Mouse (Mus musculus) ES-E14 (cell line): Measurements from ENCODE around the gene E130114P18Rik. TPM values are rescaled to one million over a fixed set of nuclear protein-coding genes. Genes with fewer than 3 reads are reported as not detected.

Experiments
- DNase-seq: peaks from one replicate; pipeline ENCODE4 v3.0.0-alpha.2; 2013; ENCODE audit warnings: low read depth, low spot score
- H3K27ac ChIP-seq: 2 replicates; pipeline ENCODE4 v1.5.1; 2012; ENCODE audit warnings: low read depth, mild to moderate bottlenecking, low read length, moderate library complexity, mixed read lengths; ENCODE audit not compliant: poor library complexity, insufficient read depth, severe bottlenecking
- H3K36me3 ChIP-seq: 2 replicates; pipeline ENCODE4 v1.6.1; 2012; ENCODE audit warnings: mild to moderate bottlenecking, low read length, moderate library complexity, mixed read lengths; ENCODE audit not compliant: control insufficient read depth, poor library complexity, insufficient read depth, severe bottlenecking
- H3K4me1 ChIP-seq, 2 experiments: fragments of 150-350 bp in 1 of 2; sonication (generic) in 1 of 2; 2 replicates each; pipeline ENCODE4 v1.6.1; 2012; ENCODE audit warnings: low read length in 2 of 2, mild to moderate bottlenecking in 1 of 2, mixed read lengths in 1 of 2; ENCODE audit not compliant: control insufficient read depth in 2 of 2, insufficient read depth in 2 of 2, poor library complexity in 1 of 2
- H3K4me3 ChIP-seq, 2 experiments: fragments of 150-350 bp in 1 of 2; sonication (generic) in 1 of 2; 2 replicates each; pipeline ENCODE4 v1.5.1; 2012; ENCODE audit warnings: low read length in 2 of 2, low read depth in 1 of 2, mild to moderate bottlenecking in 1 of 2, mixed read lengths in 1 of 2; ENCODE audit not compliant: insufficient read depth in 1 of 2, poor library complexity in 1 of 2, severe bottlenecking in 1 of 2
- H3K9ac ChIP-seq: 2 replicates; pipeline ENCODE4 v1.6.1; 2012; ENCODE audit warnings: low read depth, mild to moderate bottlenecking, low read length, mixed read lengths; ENCODE audit not compliant: poor library complexity, insufficient read depth, severe bottlenecking
- H3K9me3 ChIP-seq: fragments of 150-350 bp; sonication (generic); 2 replicates; pipeline ENCODE4 v1.6.1; 2012; ENCODE audit warnings: low read depth, mild to moderate bottlenecking, low read length; ENCODE audit not compliant: control insufficient read depth, insufficient read depth
- CHD2 ChIP-seq: IDR thresholded peaks from 2 replicates; pipeline ENCODE4 v1.6.1; 2014; ENCODE audit warnings: mild to moderate bottlenecking, low read depth, low read length, inconsistent platforms
- HCFC1 ChIP-seq: IDR thresholded peaks from 2 replicates; pipeline ENCODE4 v1.6.1; 2012; ENCODE audit warnings: low read length, inconsistent platforms, borderline replicate concordance; ENCODE audit not compliant: insufficient read depth
- MAFK ChIP-seq: IDR thresholded peaks from 2 replicates; pipeline ENCODE4 v1.6.1; 2014; ENCODE audit warnings: mild to moderate bottlenecking, low read depth, low read length, inconsistent platforms; ENCODE audit not compliant: insufficient read depth
- ZC3H11A ChIP-seq: IDR thresholded peaks from 2 replicates; pipeline ENCODE4 v1.6.1; 2012; ENCODE audit warnings: low read depth, mild to moderate bottlenecking, inconsistent platforms, low read length, borderline replicate concordance
- ZNF384 ChIP-seq: IDR thresholded peaks from 2 replicates; pipeline ENCODE4 v1.6.1; 2012; ENCODE audit warnings: low read depth, low read length, inconsistent platforms
- in situ Hi-C, 2 experiments: fragments of 600-800 bp; cut with MboI; formaldehyde crosslinking; loops; one replicate each; pipeline ENCODE4 v1.15.1; 2025; ENCODE audit warnings: low sequenced_read_pairs in 2 of 2, inconsistent platforms in 1 of 2; ENCODE audit not compliant: unreplicated experiment in 2 of 2
- total RNA-seq: library from RNA; depleted of rRNA; stranded (reverse); fragments of 300-350 nt; gene quantifications from 2 replicates; pipeline ENCODE4 v1.2.3, GENCODE M21; 2012; rRNA removed

Gene E130114P18Rik
- total RNA-seq, 1 experiment: not detected

GRCm38 (mm10) chr4:97544016-97544415 lies 233.9 kb downstream of the E130114P18Rik start:
- Histone ChIP-seq H3K36me3 (no peaks in the 10 kb centered on the region), H3K27ac (no peak overlapping the region), H3K4me1 (no peaks in the 10 kb centered on the region), H3K4me3 (no peak overlapping the region), H3K9ac (no peak overlapping the region), H3K9me3 (no peaks in the 10 kb centered on the region)
- no peak for DNase-seq
- in situ Hi-C loops: no loop called here
- TF ChIP-seq HCFC1 (no peak), ZNF384 (no peak), CHD2 (no peak), MAFK (no peak), ZC3H11A (no peak)

DNA sequence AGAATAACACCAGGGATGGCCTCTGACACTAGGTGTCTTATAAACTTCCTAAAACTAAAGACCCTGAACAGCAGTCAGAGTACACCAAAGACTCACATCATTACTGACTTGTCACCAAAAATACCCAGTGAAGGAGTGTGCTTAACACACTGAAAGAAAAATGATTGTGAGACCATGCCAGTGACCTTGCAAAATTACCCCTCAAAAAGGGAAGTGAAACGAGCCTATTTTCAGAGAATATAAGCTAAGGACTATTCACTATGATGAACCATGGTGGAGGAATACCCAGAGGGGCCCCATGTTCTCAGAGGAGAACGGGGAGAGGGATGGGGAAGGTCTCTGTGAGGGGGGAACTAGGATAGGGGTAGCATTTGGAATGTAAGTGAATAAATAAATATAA lies 245.8 kb downstream of the E130114P18Rik start:
- no peak overlapping the region for H3K4me3 ChIP-seq
- DNase-seq: no peak
- H3K9ac ChIP-seq: no peak overlapping the region
- no peaks in the 10 kb centered on the region for H3K4me1 ChIP-seq
- H3K27ac ChIP-seq: no peak overlapping the region
- no peaks in the 10 kb centered on the region for H3K9me3 ChIP-seq
- no peaks in the 10 kb centered on the region for H3K36me3 ChIP-seq
- in situ Hi-C loops: no loop called here
- no peak for TF ChIP-seq MAFK
- no peak for TF ChIP-seq ZNF384
- no peak for TF ChIP-seq HCFC1
- no peak for TF ChIP-seq CHD2

DNA sequence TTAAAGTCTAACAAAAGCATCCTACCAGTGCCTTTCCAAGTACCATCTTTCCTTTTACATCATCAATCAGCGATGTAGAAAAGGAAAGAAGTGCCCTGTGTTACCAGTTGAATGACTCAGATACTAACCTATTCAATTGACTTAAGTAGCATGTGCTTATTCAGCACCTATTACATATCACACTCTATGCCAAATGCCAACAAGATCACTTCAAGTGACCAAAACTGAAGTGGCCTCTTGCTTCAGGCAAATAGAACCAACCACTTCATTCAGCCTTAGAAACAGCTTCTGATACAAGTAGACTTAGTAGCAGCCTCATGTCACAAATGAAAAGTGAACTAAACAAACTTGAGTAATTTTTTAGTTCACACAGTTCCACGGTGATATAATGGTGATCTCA lies 249.4 kb downstream of the E130114P18Rik start:
- Histone ChIP-seq H3K27ac (no peak overlapping the region), H3K4me3 (no peak overlapping the region), H3K4me1 (no peaks in the 10 kb centered on the region), H3K9me3 (no peaks in the 10 kb centered on the region), H3K9ac (no peak overlapping the region), H3K36me3 (no peaks in the 10 kb centered on the region)
- no peak for DNase-seq
- in situ Hi-C loops: no loop called here
- no peak for TF ChIP-seq MAFK
- TF ChIP-seq HCFC1: no peak
- TF ChIP-seq ZNF384: no peak
- TF ChIP-seq CHD2: no peak
- no peak for TF ChIP-seq ZC3H11A

Other genes starting within 250 kb of the E130114P18Rik start
- 0.26 and 0.27 TPM in 2 replicates for gene Nfia, start 5.3 kb downstream of the E130114P18Rik start, total RNA-seq